Mouse (Mus musculus) retina, adult 2 months (tissue): ENCODE data around the gene Hs6st1.
A peak's percentile ranks its signal among the peaks of the same experiment; 100 is the strongest.

ENCODE experiments used
- DNase-seq: peaks from one replicate; pipeline ENCODE4 v3.0.0-alpha.2; 2012; ENCODE audit warnings: low read depth, low spot score

The Hs6st1 gene

GRCm38 (mm10) chr1:36129126-36129525 lies 60.9 kb downstream of the Hs6st1 start:
- DNase-seq, result no peak

- DNase-seq, result no peak
Observed at GRCm38 (mm10) chr1:36129881-36130280, 61.7 kb downstream of the Hs6st1 start.

- DNase-seq, result no peak
Observed at GRCm38 (mm10) chr1:36130307-36131035, 62.3 kb downstream of the Hs6st1 start.

- DNase-seq, result no peak
Observed at GRCm38 (mm10) chr1:36131154-36131553, 63.0 kb downstream of the Hs6st1 start.

- DNase-seq, result no peak
Observed at GRCm38 (mm10) chr1:36131766-36132165, 63.6 kb downstream of the Hs6st1 start.

- DNase-seq, result no peak
Observed at GRCm38 (mm10) chr1:36132211-36132610, 64.0 kb downstream of the Hs6st1 start.

- no peak for DNase-seq
Observed at GRCm38 (mm10) chr1:36133041-36133440, 64.8 kb downstream of the Hs6st1 start.

- no peak for DNase-seq
Observed at GRCm38 (mm10) chr1:36133647-36134046, 65.4 kb downstream of the Hs6st1 start.

GRCm38 (mm10) chr1:36134584-36134983 lies 66.4 kb downstream of the Hs6st1 start:
- peak; percentile 39 for DNase-seq

- DNase-seq, result no peak
Observed at GRCm38 (mm10) chr1:36140311-36140710, 72.1 kb downstream of the Hs6st1 start.

GRCm38 (mm10) chr1:36145050-36145449 lies 76.8 kb downstream of the Hs6st1 start:
- no peak for DNase-seq

- DNase-seq, result no peak
Observed at GRCm38 (mm10) chr1:36148809-36149208, 80.6 kb downstream of the Hs6st1 start.

GRCm38 (mm10) chr1:36149411-36149810 lies 81.2 kb downstream of the Hs6st1 start:
- no peak for DNase-seq
